Mouse (Mus musculus): ENCODE measurements around the gene Memo1.

GRCm38 (mm10) chr17:74173726-74174125, 121.6 kb downstream of the Memo1 start:
- no peak for TF ChIP-seq GATA1 (IDR thresholded peaks at IDR 0.05; ENCODE audit: borderline replicate concordance, low read length)
- TF ChIP-seq CTCF (IDR thresholded peaks at IDR 0.05; ENCODE audit: low read depth, low read length) = no peak
- TF ChIP-seq POLR2AphosphoS5 (IDR thresholded peaks at IDR 0.05; ENCODE audit: insufficient replicate concordance, low read depth, low read length) = no peak
- TF ChIP-seq TAL1 (conservative IDR thresholded peaks at IDR 0.05; ENCODE audit: low read depth, low read length) = no peak
- TF ChIP-seq GATA2 (IDR thresholded peaks at IDR 0.05; ENCODE audit: borderline replicate concordance, low read depth, low read length) = no peak

Measured in G1E (cell line).